Mouse (Mus musculus): ENCODE results near the gene Pus7l.
A peak's percentile ranks its signal among the peaks of the same experiment; 100 is the strongest.
"Not testable (repeated sequence)": the region's sequence is repeated elsewhere in the genome, so short reads cannot be mapped to it uniquely, and the experiment has no call there.

The Pus7l gene

GRCm38 (mm10) chr15:94542567-94543408 is 559 bp downstream of the Pus7l start:
- DNase-seq (ENCODE audit: low read depth, low spot score): no peak

- no peak for DNase-seq (ENCODE audit: low read depth, low spot score)
Measured at GRCm38 (mm10) chr15:94539296-94539695, 4.1 kb downstream of the Pus7l start.

GRCm38 (mm10) chr15:94535521-94535920 is 7.8 kb downstream of the Pus7l start:
- DNase-seq (ENCODE audit: low read depth, low spot score): no peak

GRCm38 (mm10) chr15:94532956-94533355 is 10.4 kb downstream of the Pus7l start:
- no peak for DNase-seq (ENCODE audit: low read depth, low spot score)

- no peak for DNase-seq (ENCODE audit: low read depth, low spot score)
Measured at GRCm38 (mm10) chr15:94532306-94532705, 11.0 kb downstream of the Pus7l start.

GRCm38 (mm10) chr15:94530519-94530918 is 12.8 kb downstream of the Pus7l start:
- DNase-seq (ENCODE audit: low read depth, low spot score): no peak

GRCm38 (mm10) chr15:94524956-94525355 is 18.4 kb downstream of the Pus7l start:
- no peak for DNase-seq (ENCODE audit: low read depth, low spot score)

GRCm38 (mm10) chr15:94523251-94523650 is 20.1 kb downstream of the Pus7l start:
- no peak for DNase-seq (ENCODE audit: low read depth, low spot score)

- DNase-seq (ENCODE audit: low read depth, low spot score): no peak
Measured at GRCm38 (mm10) chr15:94520959-94521358, 22.4 kb downstream of the Pus7l start.

- peak; percentile 88 for DNase-seq (ENCODE audit: low read depth, low spot score)
Measured at GRCm38 (mm10) chr15:94520205-94520900, 23.0 kb downstream of the Pus7l start.

GRCm38 (mm10) chr15:94517913-94518491 is 25.3 kb downstream of the Pus7l start:
- no peak for DNase-seq (ENCODE audit: low read depth, low spot score)

GRCm38 (mm10) chr15:94503451-94504215 is 39.7 kb downstream of the Pus7l start:
- DNase-seq (ENCODE audit: low read depth, low spot score): peak; percentile 66

GRCm38 (mm10) chr15:94499260-94499659 is 44.1 kb downstream of the Pus7l start:
- no peak for DNase-seq (ENCODE audit: low read depth, low spot score)

GRCm38 (mm10) chr15:94495936-94496335 is 47.4 kb downstream of the Pus7l start:
- no peak for DNase-seq (ENCODE audit: low read depth, low spot score)

- DNase-seq (ENCODE audit: low read depth, low spot score): peak; percentile 15
Measured at GRCm38 (mm10) chr15:94494445-94494844, 48.9 kb downstream of the Pus7l start.

GRCm38 (mm10) chr15:94489433-94489832 is 53.9 kb downstream of the Pus7l start:
- DNase-seq (ENCODE audit: low read depth, low spot score): no peak

GRCm38 (mm10) chr15:94488028-94488427 is 55.3 kb downstream of the Pus7l start:
- not testable (repeated sequence) for DNase-seq (ENCODE audit: low read depth, low spot score)

- no peak for DNase-seq (ENCODE audit: low read depth, low spot score)
Measured at GRCm38 (mm10) chr15:94482555-94482954, 60.8 kb downstream of the Pus7l start.

- no peak for DNase-seq (ENCODE audit: low read depth, low spot score)
Measured at GRCm38 (mm10) chr15:94480792-94481191, 62.6 kb downstream of the Pus7l start.

- DNase-seq (ENCODE audit: low read depth, low spot score): no peak
Measured at GRCm38 (mm10) chr15:94480248-94480647, 63.1 kb downstream of the Pus7l start.

- DNase-seq (ENCODE audit: low read depth, low spot score): no peak
Measured at GRCm38 (mm10) chr15:94479513-94480136, 63.7 kb downstream of the Pus7l start.
